Mouse (Mus musculus) neural tube, embryonic 11.5 days (tissue): ENCODE data around the gene Tmem179. TPM values are rescaled to one million over a fixed set of nuclear protein-coding genes. Genes with fewer than 3 reads are reported as not detected.

ENCODE experiments used
- ATAC-seq: fragments of 200-750 bp; cut with Nextera tagmentation; 2 replicates; pipeline ENCODE4 v1.8.0; 2017; ENCODE audit warnings: moderate number of reproducible peaks, mild to moderate bottlenecking, moderate TSS enrichment, moderate library complexity; ENCODE audit not compliant: insufficient read depth, low FRiP score, low TSS enrichment
- DNase-seq: peaks from one replicate; pipeline ENCODE4 v3.0.0-alpha.2; 2015; ENCODE audit warnings: low spot score
- H3K27ac ChIP-seq: fragments of 300-500 bp; sonication (generic); 2 replicates; pipeline ENCODE4 v1.5.1; 2014; ENCODE audit warnings: low read depth, mild to moderate bottlenecking, low read length
- H3K27me3 ChIP-seq: fragments of 300-500 bp; sonication (generic); 2 replicates; pipeline ENCODE4 v1.6.1; 2014; ENCODE audit warnings: mild to moderate bottlenecking, low read length, mixed read lengths; ENCODE audit not compliant: control insufficient read depth, insufficient read depth
- H3K36me3 ChIP-seq: fragments of 300-500 bp; sonication (generic); 2 replicates; pipeline ENCODE4 v1.6.1; 2014; ENCODE audit warnings: mild to moderate bottlenecking, low read length, moderate library complexity, mixed read lengths; ENCODE audit not compliant: control insufficient read depth, insufficient read depth
- H3K4me1 ChIP-seq: fragments of 300-500 bp; sonication (generic); 2 replicates; pipeline ENCODE4 v1.6.1; 2014; ENCODE audit warnings: low read length, mixed read lengths; ENCODE audit not compliant: control insufficient read depth, insufficient read depth
- H3K4me2 ChIP-seq: fragments of 300-500 bp; sonication (generic); 2 replicates; pipeline ENCODE4 v1.6.1; 2014; ENCODE audit warnings: low read depth, mild to moderate bottlenecking, moderate library complexity
- H3K4me3 ChIP-seq: fragments of 300-500 bp; sonication (generic); 2 replicates; pipeline ENCODE4 v1.5.1; 2014; ENCODE audit warnings: low read depth, low read length
- H3K9ac ChIP-seq: fragments of 300-500 bp; sonication (generic); 2 replicates; pipeline ENCODE4 v1.6.1; 2014; ENCODE audit warnings: mild to moderate bottlenecking, low read length
- H3K9me3 ChIP-seq: fragments of 300-500 bp; sonication (generic); 2 replicates; pipeline ENCODE4 v1.6.1; 2016; ENCODE audit warnings: low read length; ENCODE audit not compliant: control insufficient read depth
- WGBS: fragments of 180-500 bp; shearing (Covaris S2); extraction: QIAGEN DNeasy Blood & Tissue Kit; methylation state at CpG from one replicate; pipeline ENCODE4 v1.1.7; 2014; 5-methylcytosine and 5-hydroxymethylcytosine counted together
- polyA plus RNA-seq: library from polyadenylated mRNA; unstranded; fragments of >200 nt; fragmentation: Nextera tagmentation; extraction: Ambion mirVana; gene quantifications from 2 replicates; pipeline ENCODE4 v1.2.1, GENCODE M21; 2014

Gene Tmem179
- 5.8 and 8.4 TPM in 2 replicates for polyA plus RNA-seq

GRCm38 (mm10) chr12:112516697-112517337 lies at the start of gene Tmem179:
TSS of gene Tmem179 (minus strand) at chr12:112516747.
- ATAC-seq (no peak), DNase-seq (peak; percentile 68)
- H3K27ac ChIP-seq = no peak within 1 kb of the TSS
- no peak within 1 kb of the TSS for H3K4me2 ChIP-seq
- no peaks in the 10 kb centered on the region for H3K9me3 ChIP-seq
- H3K4me1 ChIP-seq = peaks cover 5% of the 10 kb centered on the region; the same call in 1 of the 2 replicates
- H3K4me3 ChIP-seq = no peak within 1 kb of the TSS
- no peaks in the 10 kb centered on the region for H3K36me3 ChIP-seq
- WGBS = 25% methylated on average over 14 of the region's 14 CpGs
- peaks cover 1% of the 10 kb centered on the region; the same call in 1 of the 2 replicates for H3K27me3 ChIP-seq
- no peak within 1 kb of the TSS for H3K9ac ChIP-seq

GRCm38 (mm10) chr12:112563011-112563410 lies 46.5 kb upstream of the Tmem179 start:
- ATAC-seq = no peak
- Histone ChIP-seq H3K27ac (no peak overlapping the region), H3K9ac (no peak overlapping the region), H3K36me3 (no peaks in the 10 kb centered on the region), H3K4me1 (no peaks in the 10 kb centered on the region), H3K4me2 (no peak overlapping the region), H3K27me3 (no peaks in the 10 kb centered on the region; the same call in 1 of the 2 replicates), H3K9me3 (no peaks in the 10 kb centered on the region), H3K4me3 (no peak overlapping the region)
- WGBS = 91% methylated on average over 6 of the region's 6 CpGs
- DNase-seq = no peak

- Histone ChIP-seq H3K9me3 (no peaks in the 10 kb centered on the region), H3K4me3 (no peak overlapping the region), H3K36me3 (no peaks in the 10 kb centered on the region), H3K27ac (no peak overlapping the region), H3K27me3 (no peaks in the 10 kb centered on the region; the same call in 1 of the 2 replicates), H3K4me2 (no peak overlapping the region), H3K4me1 (no peaks in the 10 kb centered on the region), H3K9ac (no peak overlapping the region)
- ATAC-seq (no peak), DNase-seq (no peak)
- WGBS = 74% methylated on average over 5 of the region's 5 CpGs
Observed at GRCm38 (mm10) chr12:112562462-112562861, 45.9 kb upstream of the Tmem179 start.

GRCm38 (mm10) chr12:112561163-112561562 lies 44.6 kb upstream of the Tmem179 start:
- H3K9me3 ChIP-seq = no peaks in the 10 kb centered on the region
- H3K4me1 ChIP-seq = no peaks in the 10 kb centered on the region
- ATAC-seq (no peak), DNase-seq (no peak)
- H3K27me3 ChIP-seq = no peaks in the 10 kb centered on the region; the same call in 1 of the 2 replicates
- no peak overlapping the region for H3K4me2 ChIP-seq
- H3K27ac ChIP-seq = no peak overlapping the region
- 83% methylated on average over 3 of the region's 3 CpGs for WGBS
- no peak overlapping the region for H3K9ac ChIP-seq
- no peaks in the 10 kb centered on the region for H3K36me3 ChIP-seq
- no peak overlapping the region for H3K4me3 ChIP-seq

GRCm38 (mm10) chr12:112560176-112560797 lies 43.7 kb upstream of the Tmem179 start:
- H3K27ac ChIP-seq = no peak overlapping the region
- no peak for DNase-seq
- no peak for ATAC-seq
- no peaks in the 10 kb centered on the region; the same call in 1 of the 2 replicates for H3K27me3 ChIP-seq
- no peaks in the 10 kb centered on the region for H3K9me3 ChIP-seq
- H3K9ac ChIP-seq = no peak overlapping the region
- H3K36me3 ChIP-seq = no peaks in the 10 kb centered on the region
- WGBS = 59% methylated on average over 5 of the region's 5 CpGs
- no peak overlapping the region for H3K4me2 ChIP-seq
- no peaks in the 10 kb centered on the region for H3K4me1 ChIP-seq
- no peak overlapping the region for H3K4me3 ChIP-seq

- Histone ChIP-seq H3K27ac (no peak overlapping the region), H3K4me2 (no peak overlapping the region), H3K27me3 (no peaks in the 10 kb centered on the region; the same call in 1 of the 2 replicates), H3K36me3 (no peaks in the 10 kb centered on the region), H3K4me3 (no peak overlapping the region), H3K9ac (no peak overlapping the region), H3K4me1 (no peaks in the 10 kb centered on the region), H3K9me3 (no peaks in the 10 kb centered on the region)
- 78% methylated on average over 6 of the region's 6 CpGs for WGBS
- DNase-seq (no peak), ATAC-seq (no peak)
Observed at GRCm38 (mm10) chr12:112559671-112560070, 43.1 kb upstream of the Tmem179 start.

GRCm38 (mm10) chr12:112559231-112559630 lies 42.7 kb upstream of the Tmem179 start:
- Histone ChIP-seq H3K4me1 (no peaks in the 10 kb centered on the region), H3K4me3 (no peak overlapping the region), H3K9ac (no peak overlapping the region), H3K9me3 (no peaks in the 10 kb centered on the region), H3K36me3 (no peaks in the 10 kb centered on the region), H3K27me3 (no peaks in the 10 kb centered on the region; the same call in 1 of the 2 replicates), H3K27ac (no peak overlapping the region), H3K4me2 (no peak overlapping the region)
- 35% methylated on average over 3 of the region's 3 CpGs for WGBS
- no peak for DNase-seq
- ATAC-seq = no peak

- H3K9ac ChIP-seq = no peak overlapping the region
- peaks cover 5% of the 10 kb centered on the region; the same call in 1 of the 2 replicates for H3K4me1 ChIP-seq
- H3K9me3 ChIP-seq = no peaks in the 10 kb centered on the region
- no peak for ATAC-seq
- no peaks in the 10 kb centered on the region for H3K36me3 ChIP-seq
- 79% methylated on average over 5 of the region's 5 CpGs for WGBS
- no peak for DNase-seq
- H3K4me2 ChIP-seq = no peak overlapping the region
- no peak overlapping the region for H3K27ac ChIP-seq
- no peak overlapping the region for H3K4me3 ChIP-seq
- no peaks in the 10 kb centered on the region for H3K27me3 ChIP-seq
Observed at GRCm38 (mm10) chr12:112557219-112557618, 40.7 kb upstream of the Tmem179 start.
